Mouse (Mus musculus) lung, postnatal 10 days (tissue): ENCODE measurements around the gene Cxcl17.
A peak's percentile ranks its signal among the peaks of the same experiment; 100 is the strongest.
"Not testable (repeated sequence)": the region's sequence is repeated elsewhere in the genome, so short reads cannot be mapped to it uniquely, and the experiment has no call there.

Experiments
- DNase-seq: peaks from one replicate; pipeline ENCODE4 v3.0.0; 2021

Gene Cxcl17

DNA sequence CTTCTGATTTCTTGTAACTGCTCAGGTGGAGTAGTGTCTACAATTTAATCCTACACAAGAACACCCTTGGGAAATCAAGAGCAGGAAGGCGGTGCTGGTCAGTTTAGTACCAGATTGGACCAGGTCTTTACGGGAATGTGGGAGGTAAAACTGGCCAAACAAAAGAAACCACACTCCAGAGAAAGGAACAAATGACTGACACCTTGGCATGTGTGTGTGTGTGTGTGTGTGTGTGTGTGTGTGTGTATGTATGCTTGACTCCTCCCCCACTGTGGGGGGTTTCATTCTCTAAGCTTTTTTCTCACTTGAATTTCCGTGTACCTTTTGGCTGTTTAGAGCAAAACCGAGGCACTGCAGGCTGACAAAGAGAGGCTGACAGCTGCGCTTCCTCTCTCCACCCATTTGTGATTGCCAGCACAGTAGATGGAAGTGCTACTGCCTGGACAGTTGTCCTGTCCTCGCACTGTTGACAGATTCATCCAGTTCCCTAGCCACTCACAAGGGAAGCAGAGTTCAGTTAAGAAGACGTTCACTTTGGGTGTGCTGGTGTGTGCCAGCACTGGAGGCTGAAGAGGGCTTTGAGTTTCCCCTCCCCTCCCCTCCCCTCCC lies at the start of gene Cxcl17:
Gene Cxcl17 (minus strand): TSS at position 54 of the 609 bp plus-strand sequence.
- DNase-seq = peak; percentile 49

DNA sequence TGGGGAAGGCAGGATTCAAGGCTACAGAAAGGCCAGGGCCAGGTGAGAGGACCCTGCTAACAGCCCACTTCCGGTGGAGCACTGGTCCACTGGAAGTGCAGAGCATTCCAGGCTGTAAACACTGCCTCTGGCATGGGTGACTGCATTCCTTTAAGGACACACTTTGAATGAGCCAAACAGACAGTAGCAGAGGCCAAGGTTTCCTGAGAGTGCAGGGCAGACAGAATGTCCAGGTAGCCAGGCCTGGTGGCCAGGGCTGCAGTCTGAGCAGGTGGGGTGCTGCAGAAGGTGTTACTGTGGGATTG lies 49.3 kb upstream of the Cxcl17 start:
- not testable (repeated sequence) for DNase-seq

DNA sequence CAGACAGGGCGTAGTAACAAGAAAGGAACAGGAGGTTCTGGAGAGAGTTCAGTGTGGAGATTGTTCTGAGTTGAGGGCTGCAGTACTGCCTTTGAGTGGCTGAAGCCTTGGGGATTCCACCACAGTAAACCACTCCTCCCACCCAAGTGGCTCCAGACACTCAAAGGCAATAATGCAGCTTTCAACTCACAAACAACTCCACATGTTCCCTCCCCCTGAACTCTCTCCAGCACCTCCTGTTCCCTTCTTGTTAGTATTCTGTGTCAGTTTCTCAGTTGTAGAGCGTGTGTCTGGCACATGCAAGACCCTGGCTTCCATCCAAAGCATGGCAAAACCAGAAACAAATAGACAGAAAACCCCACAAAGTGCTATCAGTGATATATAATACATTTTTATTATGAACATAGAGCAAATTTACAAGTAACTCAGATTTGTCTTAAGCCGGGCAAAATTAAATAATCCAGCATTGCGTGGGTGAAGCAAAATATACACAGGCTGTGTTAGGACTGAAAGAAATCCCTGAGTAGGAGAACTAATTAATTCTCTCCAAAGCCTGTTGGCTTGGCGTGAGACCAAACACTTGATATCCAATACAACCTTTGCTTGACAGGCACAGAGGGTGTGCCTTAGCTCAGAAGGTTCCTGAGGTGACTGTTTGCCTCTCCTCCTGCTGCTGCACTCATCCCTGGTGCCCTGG lies 48.8 kb upstream of the Cxcl17 start:
- DNase-seq = peak; percentile 33

DNA sequence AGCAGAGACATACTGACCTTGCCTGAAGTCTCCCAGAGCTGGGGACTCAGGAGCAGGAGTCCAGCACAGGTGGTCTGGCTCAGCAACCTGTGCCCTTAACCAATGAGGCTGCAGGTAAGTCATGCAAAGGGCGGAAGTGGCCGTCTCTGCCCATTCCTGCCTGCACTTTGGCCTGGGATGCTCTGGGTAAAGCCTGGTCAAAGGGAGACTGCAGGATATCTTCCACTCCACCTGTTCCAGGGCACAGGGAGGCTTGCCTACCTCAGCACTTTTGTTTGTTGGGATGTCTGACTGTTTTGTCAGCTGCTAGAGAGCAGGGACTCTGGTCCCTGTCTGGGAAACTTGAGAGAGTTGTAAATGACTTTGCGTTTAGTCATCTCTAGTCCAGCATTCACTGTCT lies 39.4 kb upstream of the Cxcl17 start:
- no peak for DNase-seq

DNA sequence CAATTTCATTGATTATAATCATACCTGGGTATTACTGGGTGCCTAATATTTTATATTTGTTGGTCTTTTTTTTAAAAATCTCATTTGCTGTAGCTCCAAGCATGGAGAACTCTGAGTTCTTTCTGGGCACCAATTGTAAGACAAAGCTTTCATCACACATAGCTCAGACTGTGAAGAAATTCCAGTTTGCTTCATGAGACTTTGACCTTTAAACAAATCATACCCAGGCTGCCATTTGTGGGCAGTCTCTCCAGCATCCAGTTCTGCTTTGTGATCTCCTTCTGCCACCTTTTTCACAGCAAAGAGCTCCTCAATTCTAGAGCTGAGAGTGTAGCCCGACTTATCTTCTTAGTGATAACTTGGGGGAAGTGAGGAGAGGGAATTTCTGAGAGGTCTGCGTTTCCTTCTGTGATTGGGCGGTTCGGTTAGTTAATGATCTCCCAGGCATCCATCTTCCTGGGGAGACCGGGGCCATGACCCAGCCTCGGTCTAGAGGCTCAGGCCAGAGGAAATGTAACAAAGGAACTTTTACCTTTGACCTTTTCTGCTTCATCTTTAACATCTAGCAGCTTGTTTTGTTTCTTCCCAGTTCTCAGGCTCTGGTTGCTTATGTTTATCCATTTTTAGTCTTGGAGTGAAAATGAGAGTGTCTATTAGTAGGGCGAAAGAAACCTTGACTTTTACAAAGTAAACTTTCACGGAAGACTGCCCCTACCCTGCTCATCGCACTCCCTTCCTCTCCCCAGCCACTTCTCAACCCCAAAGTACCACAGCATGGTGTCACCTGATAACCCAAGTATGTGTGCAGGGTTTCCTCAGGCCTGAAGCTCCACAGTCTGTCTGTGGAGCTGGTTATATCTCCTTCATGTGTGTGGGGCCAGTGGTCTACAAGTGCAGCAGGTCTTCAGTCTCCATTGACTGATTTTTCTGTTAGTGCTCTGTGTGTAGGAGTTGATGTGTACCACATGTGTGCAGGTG lies 37.5 kb upstream of the Cxcl17 start:
- no peak for DNase-seq

DNA sequence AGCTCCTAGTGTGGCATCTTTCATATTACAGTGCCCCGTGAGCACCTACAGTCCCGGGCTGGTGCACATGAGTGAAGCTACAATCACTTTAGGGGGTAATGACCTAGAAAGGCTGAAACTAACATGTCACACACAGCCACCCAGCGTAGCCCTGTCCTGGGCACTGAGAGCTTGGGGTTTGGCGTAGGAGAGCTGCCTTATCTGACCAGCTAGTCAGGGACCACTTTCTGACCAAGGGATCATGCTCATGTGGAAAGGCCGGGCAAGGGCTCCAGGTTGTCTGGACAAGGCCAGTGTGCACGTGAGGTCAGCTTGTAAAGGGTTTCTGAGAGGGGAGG lies 28.1 kb upstream of the Cxcl17 start:
- DNase-seq = no peak

DNA sequence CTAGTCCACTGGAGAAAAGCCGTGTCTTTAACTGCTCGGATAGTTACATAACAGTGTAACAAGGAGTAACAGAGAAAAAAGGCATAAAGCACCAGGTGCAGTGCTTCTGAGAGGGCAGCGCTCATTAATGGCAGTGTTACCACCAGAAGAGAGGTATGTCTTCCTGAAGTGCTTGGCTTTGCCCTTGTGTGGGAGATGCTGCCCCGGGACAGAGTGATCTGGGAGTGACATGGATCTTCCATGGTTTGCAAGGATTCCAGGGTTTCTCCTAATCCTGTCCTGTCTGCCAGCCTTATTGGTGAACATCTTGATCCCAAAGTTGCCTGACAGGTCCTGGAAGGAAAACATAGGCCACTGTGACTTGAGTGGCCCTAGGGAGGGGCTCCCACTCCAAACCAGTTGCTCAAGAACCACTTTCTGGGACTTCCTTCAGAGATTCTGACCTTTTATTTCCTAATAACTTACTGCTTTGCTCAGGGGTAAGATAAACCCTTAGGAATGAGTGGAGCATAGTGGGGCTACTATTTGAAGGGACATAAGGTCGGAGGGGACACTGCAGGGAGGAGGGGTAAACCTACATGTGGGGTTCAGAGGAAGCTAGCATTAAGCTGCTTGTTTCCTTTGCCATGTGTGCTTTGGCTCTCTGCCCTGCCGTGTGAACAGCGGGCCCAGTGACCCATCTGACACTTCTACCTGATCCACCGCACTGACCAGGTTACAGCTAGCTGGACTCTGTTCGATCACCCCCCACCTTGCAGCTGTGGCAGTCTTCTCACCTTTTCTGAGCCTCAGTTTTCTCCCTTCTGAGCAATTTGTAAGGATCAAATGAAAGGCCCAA lies 27.5 kb upstream of the Cxcl17 start:
- peak; percentile 55 for DNase-seq

DNA sequence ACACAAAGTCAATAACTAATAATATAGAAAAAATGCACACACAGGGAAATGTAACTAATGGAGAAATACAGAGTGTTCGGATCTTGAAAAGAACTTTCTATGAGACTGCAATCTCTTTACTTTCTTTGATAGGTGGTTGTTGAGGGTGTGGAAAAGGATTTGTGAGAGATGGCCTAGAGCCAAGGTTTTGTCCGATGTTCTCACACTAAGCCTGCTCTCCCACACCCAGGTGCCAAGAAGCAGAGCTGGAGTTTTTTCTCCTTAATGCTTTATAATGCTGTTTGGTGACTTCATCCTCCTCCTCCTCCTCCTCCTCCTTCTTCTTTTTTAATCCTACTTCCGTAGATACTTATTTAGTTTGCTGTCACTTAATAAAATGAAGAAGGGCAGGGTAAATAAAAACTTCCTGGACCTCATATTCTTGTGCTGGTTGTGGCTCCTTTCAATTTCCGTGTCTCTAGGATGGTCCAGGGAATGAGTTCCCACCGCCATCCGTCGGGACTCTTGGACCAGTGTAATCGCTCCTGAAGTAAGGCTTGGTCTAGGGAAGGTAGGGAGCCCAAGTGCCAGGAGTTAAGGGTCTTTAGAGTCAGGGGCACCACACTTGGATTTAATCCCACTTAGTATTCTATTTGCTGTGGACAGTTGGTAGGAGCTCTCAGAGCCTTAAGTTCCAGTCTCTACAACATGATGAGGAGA lies 26.6 kb upstream of the Cxcl17 start:
- peak; percentile 29 for DNase-seq

DNA sequence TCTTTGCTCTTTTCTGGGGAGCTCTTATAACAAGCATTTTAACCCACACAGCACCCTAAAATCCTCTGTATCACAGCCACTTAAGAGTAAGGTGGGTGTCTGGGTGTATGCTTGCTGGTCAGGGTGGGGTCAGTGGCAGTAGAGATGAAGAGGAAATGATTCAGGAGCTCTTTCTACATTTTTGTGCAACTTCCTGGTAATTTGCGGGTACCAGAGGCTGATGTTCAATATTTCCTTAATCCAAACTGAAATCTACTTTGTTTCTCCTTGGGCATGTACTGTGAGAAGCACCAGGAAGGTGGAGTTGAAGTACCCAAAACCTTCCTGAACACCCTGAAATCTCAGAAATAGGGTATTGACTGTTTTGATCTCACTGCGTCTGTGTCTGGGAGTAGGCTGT lies 24.0 kb upstream of the Cxcl17 start:
- no peak for DNase-seq

DNA sequence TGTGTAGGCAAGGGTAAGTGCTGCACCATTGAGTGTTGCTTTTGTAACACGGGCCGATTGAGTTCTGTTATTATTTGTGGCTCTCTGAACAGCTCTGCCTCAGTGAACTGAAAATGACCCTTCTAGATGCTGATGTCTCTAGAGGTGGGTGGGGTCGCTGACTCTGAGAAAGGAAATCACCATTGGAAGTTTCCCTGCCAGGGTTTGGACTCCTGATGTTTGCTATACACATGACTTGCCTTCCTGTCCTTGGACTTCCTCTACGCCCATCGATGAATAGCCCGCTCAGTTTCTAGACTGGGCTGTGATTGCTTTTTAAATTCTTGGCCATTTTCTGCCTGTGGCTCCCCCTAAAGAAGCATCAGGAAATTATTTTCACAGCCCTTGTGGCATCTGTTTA lies 23.5 kb upstream of the Cxcl17 start:
- peak; percentile 72 for DNase-seq

DNA sequence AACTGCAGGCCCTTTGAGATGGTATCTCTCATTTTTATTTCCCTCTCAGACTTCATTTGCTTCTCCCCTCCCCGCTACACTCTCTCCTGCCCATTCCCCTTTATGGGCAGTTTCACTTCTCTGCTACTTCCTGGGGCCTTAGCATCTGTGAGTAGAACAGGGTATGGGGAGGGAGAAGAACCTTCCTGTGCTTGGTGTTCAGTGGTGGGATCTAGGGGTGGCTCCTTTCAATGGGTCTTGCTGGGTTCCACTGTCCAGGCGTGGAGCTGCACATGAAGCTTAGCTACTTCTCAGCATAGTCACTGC lies 22.8 kb upstream of the Cxcl17 start:
- no peak for DNase-seq

DNA sequence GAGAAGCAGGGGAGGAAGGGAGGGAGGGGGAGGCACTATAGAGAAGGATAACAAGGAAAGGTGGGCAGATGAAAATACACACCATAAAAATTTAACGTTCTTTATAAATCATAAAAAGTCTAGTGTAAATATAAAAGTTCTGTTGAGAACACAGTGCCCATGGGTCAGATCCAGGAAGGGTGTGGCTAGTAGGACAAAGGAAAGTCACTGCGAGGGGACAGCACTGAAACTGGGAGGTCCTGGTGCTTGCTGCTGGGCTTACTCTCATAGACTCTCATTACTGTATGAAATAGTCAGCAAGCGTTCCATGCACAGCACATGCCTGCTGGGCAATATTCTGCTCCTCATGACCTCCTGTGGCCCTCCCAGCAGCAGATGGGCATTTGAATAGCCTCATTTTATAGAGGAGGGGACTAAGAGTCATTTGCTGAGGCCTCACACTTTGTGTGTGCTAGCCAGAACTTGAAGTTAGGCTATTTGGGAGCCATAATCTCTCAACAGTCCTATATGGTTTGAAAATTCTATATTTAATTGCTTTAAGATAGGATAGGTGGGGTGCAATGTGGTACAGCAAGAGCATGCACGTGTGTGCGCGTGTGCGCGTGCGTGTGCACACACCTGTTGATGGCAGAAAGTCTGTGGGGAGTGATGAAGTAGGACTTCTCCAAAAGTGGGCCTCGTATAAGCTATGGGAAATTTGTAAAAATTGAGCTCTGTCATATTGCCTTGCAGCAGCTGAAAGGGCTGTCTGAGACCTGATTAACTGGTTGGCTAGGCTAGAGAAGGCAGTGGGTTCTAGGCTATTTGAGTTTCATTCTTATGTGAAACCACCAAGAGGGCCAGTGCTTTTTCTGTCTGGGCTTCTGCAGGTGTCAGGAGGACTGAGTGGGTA lies 22.2 kb upstream of the Cxcl17 start:
- DNase-seq = peak; percentile 70

DNA sequence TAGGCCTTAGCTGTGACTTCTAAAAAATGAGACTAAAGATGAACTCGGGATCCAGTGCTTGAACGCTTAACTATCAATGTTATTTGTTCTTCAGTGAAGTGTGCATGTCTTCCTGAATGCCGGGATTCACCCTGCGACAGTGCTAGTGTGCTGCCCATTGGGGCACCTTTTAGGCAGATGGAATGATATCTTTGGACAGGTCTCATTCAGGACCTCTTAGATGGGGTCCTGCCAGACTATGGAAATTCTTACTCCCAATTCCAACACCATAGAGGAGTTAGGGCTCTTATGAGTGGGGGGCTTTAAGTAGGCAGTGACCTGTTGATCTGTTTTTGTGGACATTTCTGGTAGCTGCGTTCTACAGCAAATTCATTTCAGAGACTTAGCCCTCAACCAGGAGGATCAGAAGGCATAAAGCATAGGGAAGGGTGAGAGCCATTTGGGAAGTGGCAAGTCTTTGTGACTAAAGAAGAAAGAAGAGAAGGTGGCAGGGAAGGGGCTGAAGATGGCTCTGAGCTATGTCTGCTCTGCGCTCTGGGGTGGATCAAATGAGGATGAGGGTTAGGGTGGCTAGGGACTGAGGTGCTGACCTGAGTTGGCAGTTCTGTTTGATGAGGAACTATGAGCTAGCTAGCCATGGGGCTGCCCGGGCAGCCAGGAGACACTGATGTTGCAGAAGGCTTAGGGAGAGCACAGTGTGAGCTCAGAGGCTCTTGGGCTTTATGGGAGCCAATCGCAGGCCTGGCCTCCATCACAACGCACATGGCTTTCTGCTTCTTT lies 21.3 kb upstream of the Cxcl17 start:
- no peak for DNase-seq

DNA sequence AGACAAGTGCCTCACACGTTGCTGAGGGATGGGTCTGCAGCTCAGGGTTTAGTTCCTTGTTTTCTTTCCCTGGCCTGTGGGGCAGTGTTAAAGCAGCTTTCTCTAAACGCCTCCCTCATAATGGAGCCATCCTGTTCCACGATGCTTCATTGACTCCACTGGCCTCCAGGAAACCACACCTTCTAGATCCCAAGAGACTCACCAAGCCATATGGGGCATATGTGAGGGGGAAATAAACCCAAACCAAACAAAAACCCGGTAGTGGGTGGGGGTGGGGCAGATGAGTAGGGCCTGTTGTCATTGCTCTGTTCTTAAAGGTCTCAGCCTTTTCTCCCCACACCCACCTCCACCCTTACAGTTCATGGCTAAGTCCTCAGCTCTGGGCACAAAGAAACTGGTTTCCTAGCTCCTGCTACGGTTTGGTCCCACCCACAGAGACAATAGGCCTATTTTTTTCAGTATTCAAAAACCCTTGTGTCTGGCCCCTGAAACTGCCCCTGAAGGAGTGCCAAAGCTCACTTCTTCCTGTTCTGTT lies 20.4 kb upstream of the Cxcl17 start:
- DNase-seq = peak; percentile 68

DNA sequence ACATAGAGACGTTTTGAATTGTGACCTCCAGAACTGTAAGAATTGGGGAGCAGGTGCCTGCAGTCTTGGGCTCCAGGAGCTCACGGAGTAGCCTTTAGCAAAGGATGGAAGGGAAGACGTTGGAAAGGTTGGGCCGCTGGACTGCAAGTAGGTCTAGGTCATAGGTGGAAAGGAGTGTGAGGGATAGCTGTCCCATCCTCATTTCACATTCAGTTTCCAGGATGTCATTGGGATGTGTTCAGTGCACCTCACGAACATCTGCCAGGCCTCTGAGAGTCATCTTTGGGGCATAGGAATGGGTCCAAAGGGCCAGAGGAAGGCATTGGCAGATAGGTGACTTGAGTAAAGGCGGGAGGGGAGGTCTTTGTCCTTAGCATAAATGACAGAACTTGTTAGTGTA lies 19.7 kb upstream of the Cxcl17 start:
- no peak for DNase-seq

DNA sequence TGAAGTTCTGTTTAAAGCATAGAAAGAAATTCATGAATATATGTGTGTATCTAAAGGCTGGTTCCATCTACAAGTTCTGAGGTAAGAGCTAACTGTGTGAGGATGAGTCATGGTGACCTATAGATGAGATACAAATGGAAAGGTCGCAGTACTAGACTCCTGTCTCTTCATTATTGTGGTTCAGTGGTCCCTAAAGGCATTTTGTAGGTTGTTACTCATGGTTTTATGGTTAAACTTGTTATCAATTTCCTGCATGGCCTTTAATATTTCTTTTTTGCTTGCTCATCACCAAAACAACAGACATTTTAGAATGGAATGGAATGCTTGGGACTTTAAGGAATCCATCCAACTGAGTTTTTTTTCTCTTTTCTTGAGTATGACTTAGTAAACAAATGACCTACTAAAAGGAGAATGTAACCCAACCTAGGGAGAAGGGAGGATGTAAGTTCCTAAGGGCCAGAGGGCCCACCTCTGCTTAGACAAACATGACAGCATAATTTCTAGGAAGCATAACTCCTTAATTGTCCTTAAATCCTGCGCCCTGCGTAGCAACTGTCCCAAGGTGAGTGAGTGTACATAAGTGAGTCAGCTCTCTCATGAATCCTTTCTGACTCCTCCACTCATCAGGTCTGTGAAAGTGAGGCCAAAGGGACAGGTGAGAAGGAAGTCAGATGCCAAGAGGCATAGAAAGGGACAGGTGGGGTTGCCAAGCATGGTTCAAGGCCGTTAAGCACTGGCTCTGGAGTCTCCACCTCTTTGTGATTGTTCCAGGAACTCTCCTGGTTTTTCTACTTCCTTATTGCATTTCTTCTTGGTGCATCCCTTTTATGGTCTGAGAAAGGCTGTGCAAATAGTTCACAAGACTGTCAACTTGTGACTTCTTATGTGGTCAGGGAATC lies 17.4 kb upstream of the Cxcl17 start:
- DNase-seq = no peak

DNA sequence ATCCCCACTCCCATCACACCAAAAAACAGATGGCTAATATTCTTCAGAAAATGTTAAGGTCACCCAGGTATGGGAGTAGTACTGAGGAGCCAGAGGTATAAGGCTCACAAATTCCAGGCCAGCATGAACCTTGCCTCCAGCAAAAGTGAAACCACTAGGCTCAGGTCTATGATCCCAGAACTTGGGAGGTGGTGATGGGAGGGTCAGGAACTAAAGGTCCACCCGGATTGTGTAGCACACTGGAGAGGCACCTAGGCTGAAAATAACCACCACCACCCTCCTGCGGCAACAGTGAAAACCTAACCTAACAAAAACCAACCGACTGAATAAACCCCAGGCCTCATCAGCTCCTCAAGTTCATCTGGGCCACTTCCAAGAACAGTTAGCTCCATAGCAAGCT lies 15.6 kb upstream of the Cxcl17 start:
- DNase-seq = no peak

DNA sequence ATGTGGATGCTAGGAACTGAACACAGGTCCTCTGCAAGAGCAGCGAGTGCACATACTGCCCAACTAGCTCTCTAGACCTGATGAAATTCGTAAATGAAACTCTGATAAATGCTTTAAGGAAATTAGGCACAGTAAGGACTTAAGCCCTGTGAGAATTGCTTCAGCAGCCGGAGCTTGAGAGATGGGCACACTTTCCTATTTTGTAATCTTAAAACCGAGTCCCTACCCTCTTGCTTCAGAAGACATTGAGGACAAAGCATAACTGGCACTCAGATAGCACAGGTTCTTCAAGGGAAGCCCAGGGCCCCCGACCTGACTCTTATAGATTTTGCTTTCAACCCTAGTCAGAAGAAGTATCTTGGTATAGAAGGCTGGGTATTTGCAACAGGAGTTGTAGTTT lies 14.5 kb upstream of the Cxcl17 start:
- DNase-seq = no peak

DNA sequence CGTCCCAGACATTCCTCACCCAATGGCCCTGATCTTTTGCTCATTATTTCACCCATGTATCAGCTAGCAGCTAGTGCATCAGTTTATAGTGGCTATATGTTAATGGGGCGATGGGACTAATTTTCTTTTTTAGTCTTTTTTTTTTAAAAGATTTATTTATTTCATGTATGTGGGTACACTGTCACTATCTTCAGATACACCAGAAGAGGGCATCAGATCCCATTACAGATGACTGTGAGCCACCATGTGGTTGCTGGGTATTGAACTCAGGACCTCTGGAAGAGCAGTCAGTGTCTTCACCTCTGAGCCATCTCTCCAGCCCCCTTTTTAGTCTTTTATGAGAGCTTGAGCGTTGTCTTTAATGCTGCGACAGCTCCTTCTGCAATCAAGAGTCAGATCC lies 13.7 kb upstream of the Cxcl17 start:
- not testable (repeated sequence) for DNase-seq
